Mouse (Mus musculus) megakaryocyte, embryonic 14.5 days (primary cell): ENCODE measurements around the gene Agpat2. TPM values are rescaled to one million over a fixed set of nuclear protein-coding genes. Genes with fewer than 3 reads are reported as not detected.

Source experiments
- H3K27me3 ChIP-seq: replicated peaks from 2 replicates; pipeline ENCODE3; 2012; ENCODE audit warnings: inconsistent platforms
- H3K36me3 ChIP-seq: replicated peaks from 2 replicates; pipeline ENCODE3; 2012; ENCODE audit warnings: low read length, inconsistent platforms, mixed read lengths
- H3K4me1 ChIP-seq: 2 replicates; pipeline ENCODE4 v1.6.1; 2012; ENCODE audit warnings: inconsistent platforms
- H3K4me3 ChIP-seq: replicated peaks from 2 replicates; pipeline ENCODE3; 2012; ENCODE audit warnings: moderate library complexity, mild to moderate bottlenecking, inconsistent platforms
- H3K9me3 ChIP-seq: 2 replicates; pipeline ENCODE4 v1.6.1; 2012; ENCODE audit warnings: inconsistent platforms
- FLI1 ChIP-seq: IDR thresholded peaks from 2 replicates; pipeline ENCODE4 v1.6.1; 2012; ENCODE audit warnings: low read length, inconsistent platforms, mixed read lengths
- GATA1 ChIP-seq: IDR thresholded peaks from 3 replicates; pipeline ENCODE4 v1.6.1; 2012; ENCODE audit warnings: mixed read lengths, low read length, inconsistent platforms, borderline replicate concordance
- polyA plus RNA-seq: library from polyadenylated mRNA; stranded (reverse); fragments of >175 nt; gene quantifications from 2 replicates; pipeline ENCODE4 v1.2.3, GENCODE M21; 2012; ENCODE audit warnings: low replicate concordance; ENCODE audit not compliant: insufficient read depth

The Agpat2 gene
- polyA plus RNA-seq, 1 experiment = 34.1 TPM

DNA sequence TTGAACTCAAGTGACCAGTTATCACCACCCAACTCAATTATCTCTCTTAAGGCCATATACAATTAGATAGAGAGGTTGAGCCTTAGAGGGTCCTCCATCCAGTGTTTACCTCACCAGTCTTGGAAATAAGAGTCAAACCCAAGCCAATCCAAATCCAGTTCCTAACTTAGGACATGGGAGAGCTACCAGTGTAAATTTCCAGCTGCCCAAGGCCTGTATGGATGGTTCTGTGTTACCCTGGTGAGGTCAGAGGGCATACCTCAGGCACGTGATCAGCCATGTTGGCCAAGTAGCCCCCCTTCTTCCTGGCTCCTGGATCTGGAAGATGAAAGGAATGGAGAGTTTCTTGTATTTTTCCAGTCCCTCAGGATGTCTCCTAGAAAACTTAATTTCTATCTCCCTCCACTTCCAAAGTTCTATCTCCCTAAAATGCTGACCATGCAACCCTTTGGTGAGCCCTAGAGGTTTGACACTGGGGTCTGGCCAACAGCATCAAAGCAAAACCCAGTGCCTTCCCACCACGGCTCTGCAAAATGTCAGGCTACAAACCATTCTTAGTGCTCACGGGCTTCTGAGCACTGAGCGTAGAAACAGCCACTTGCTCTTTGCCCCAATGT is 33.2 kb upstream of the Agpat2 start:
- Histone ChIP-seq H3K4me1 (peaks cover 79% of the 10 kb centered on the region), H3K4me3 (peak overlapping the region; percentile 64)
- no peak for TF ChIP-seq FLI1
- TF ChIP-seq GATA1 = no peak

DNA sequence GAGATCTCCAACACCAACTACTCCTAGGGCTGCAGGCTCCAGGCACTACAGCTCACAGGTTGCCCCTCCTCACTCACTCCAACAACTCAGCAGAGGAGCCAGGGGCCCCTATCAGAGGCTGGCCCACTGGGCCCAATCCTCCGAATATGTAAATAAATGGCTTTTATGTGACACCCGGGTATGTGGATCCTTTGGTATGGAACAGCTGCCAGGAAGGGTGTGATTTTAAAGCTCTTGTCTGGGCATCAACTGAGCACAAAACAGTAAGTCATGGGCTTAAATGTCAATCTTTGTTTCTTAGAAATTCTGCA is 32.1 kb upstream of the Agpat2 start:
- Histone ChIP-seq H3K27me3 (peaks cover 4% of the 10 kb centered on the region), H3K9me3 (no peaks in the 10 kb centered on the region), H3K36me3 (peaks cover 67% of the 10 kb centered on the region), H3K4me1 (peaks cover 68% of the 10 kb centered on the region), H3K4me3 (no peak overlapping the region)
- TF ChIP-seq GATA1 (no peak), FLI1 (no peak)

More for the DNA sequence above, 33.2 kb upstream of the Agpat2 start:
- no peaks in the 10 kb centered on the region for H3K9me3 ChIP-seq
- peaks cover 64% of the 10 kb centered on the region for H3K36me3 ChIP-seq
- H3K27me3 ChIP-seq = peaks cover under 1% of the 10 kb centered on the region

DNA sequence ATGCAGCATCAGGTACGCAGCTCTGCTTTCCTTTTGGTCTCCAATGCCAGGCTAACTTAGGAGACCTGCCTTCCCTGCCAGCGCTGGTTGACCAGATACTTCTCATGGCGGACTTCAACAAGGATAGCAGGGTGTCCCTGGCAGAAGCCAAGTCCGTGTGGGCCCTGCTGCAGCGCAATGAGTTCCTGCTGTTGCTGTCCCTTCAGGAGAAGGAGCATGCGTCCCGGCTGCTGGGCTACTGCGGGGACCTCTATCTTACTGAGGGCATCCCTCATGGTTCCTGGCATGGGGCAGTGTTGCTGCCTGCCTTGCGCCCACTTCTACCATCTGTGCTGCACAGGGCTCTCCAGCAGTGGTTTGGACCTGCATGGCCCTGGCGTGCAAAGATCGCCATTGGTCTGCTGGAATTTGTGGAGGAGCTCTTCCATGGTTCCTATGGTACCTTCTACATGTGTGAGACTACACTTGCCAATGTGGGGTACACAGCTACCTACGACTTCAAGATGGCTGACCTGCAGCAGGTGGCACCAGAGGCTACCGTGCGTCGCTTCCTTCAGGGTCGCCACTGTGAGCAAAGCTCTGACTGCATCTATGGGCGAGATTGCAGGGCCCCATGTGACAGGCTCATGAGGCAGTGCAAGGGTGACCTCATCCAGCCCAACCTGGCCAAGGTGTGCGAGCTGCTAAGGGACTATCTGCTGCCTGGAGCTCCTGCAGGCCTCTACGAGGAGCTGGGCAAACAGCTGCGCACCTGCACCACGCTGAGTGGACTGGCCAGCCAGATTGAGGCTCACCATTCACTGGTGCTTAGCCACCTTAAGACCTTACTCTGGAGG is 31.5 kb upstream of the Agpat2 start:
- TF ChIP-seq FLI1 = no peak
- TF ChIP-seq GATA1 = no peak
- Histone ChIP-seq H3K27me3 (peaks cover 8% of the 10 kb centered on the region), H3K4me3 (peak overlapping the region; percentile 12), H3K36me3 (peaks cover 67% of the 10 kb centered on the region), H3K9me3 (no peaks in the 10 kb centered on the region), H3K4me1 (peaks cover 62% of the 10 kb centered on the region)

DNA sequence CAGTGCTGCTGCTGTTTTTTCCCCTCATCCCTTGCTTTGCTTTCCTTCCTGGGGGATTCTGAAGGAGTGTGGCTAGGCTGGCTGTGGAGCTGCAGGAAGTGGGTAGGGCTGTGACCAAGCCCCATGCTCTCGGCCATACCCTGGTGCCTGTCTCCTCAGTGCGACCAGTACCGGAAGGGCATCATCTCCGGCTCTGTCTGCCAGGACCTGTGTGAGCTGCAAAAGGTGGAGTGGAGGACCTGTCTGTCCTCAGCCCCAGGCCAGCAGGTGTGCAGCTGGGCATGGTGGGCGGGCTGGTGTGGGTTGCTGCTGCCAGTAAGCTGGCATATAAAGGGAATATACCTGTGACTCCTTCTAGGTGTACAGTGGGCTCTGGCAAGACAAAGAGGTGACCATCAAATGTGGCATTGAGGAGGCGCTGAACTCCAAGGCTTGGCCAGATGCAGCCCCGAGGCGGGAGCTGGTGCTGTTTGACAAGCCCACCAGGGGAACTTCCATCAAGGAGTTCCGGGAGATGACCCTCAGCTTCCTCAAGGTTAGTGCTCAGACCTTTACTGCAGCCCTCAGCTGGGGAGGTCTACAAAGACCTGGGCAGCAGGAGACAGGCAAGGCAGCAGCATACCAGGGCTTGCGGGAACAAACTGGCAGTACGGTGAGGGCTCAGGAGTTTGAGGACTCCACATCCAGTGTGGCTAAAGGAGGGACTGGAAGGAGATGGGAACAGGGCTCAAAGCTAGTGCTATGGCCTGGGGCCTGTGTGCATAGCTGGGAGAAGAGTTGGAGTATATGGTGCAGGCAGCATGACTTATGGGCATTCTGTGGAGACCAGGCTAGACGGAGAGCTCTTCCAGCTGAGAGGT is 30.6 kb upstream of the Agpat2 start:
- Histone ChIP-seq H3K4me1 (peaks cover 57% of the 10 kb centered on the region), H3K9me3 (no peaks in the 10 kb centered on the region), H3K36me3 (peaks cover 67% of the 10 kb centered on the region), H3K4me3 (peak overlapping the region; percentile 35), H3K27me3 (peaks cover 12% of the 10 kb centered on the region)
- no peak for TF ChIP-seq FLI1
- TF ChIP-seq GATA1 = no peak

DNA sequence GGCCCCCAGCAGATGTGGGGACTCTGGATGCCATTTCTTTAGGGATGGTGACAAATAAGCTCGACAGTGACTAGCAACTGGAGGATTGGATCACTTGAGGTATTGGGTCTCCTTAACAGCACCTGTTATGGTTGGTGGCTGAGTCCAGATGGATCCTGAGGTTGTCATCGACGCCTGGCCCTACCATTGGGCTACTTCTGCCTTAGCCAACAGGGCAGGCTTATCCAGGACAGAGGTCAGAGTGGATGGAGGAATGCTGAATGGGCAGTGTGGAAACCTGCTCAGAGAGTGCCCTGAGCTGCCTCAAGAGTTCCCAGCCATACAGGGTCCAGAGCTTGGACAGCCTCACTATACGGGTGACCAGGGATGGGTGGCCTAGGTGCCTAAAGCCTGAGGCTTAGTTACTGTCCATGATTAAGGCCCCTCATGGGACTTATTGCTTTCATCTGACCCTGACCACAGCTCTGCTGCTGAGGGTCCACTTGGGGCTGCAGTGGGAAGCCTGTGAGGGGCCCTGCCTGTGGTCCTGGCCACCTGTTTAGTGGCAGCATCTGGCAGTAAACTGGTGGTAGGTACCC is 29.8 kb upstream of the Agpat2 start:
- Histone ChIP-seq H3K27me3 (peaks cover 20% of the 10 kb centered on the region), H3K4me3 (no peak overlapping the region), H3K9me3 (no peaks in the 10 kb centered on the region), H3K36me3 (peaks cover 66% of the 10 kb centered on the region), H3K4me1 (peaks cover 59% of the 10 kb centered on the region)
- TF ChIP-seq FLI1 (no peak), GATA1 (no peak)

DNA sequence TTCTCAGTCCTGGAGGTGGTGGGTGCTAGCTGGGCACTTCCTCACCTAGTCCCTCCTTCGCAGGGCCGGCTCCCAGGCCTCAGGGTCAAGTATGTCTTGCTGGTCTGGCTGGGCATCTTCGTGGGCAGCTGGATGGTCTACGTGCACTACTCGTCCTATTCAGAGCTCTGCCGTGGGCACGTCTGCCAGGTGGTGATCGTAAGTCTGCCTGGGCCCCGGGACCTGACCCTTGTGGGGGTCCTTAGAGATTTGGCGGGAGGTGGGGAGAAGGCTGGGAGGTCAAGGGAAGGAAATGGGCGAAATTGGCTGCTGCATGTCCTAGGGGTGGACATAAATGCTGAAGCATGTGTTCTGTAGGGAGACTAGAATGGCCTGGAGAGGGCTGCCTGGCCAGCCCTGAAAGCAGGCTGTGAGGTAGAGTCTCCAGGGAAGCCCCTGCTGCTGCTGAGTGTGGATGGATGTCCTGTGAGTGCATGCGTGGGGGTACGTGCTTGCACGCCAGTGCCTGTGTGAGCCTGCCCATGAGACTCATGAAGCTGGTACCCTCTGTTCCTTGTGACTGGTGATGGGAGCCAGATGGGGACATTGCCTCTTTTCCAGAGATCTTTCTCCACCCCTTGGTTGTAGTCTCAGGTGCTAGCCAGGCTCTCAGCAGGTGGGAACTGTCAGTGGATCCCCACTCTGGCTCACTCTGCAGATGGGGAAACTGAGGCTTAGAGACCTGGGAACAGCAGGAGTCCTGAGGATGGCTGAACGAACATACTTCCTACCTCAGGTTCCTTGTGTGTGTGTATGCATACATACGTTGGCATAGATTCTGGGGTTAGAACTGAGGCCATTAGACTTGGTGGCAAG is 28.6 kb upstream of the Agpat2 start:
- Histone ChIP-seq H3K36me3 (peaks cover 54% of the 10 kb centered on the region), H3K9me3 (no peaks in the 10 kb centered on the region), H3K27me3 (peaks cover 32% of the 10 kb centered on the region), H3K4me3 (no peak overlapping the region), H3K4me1 (peaks cover 59% of the 10 kb centered on the region)
- TF ChIP-seq GATA1 (no peak), FLI1 (no peak)

DNA sequence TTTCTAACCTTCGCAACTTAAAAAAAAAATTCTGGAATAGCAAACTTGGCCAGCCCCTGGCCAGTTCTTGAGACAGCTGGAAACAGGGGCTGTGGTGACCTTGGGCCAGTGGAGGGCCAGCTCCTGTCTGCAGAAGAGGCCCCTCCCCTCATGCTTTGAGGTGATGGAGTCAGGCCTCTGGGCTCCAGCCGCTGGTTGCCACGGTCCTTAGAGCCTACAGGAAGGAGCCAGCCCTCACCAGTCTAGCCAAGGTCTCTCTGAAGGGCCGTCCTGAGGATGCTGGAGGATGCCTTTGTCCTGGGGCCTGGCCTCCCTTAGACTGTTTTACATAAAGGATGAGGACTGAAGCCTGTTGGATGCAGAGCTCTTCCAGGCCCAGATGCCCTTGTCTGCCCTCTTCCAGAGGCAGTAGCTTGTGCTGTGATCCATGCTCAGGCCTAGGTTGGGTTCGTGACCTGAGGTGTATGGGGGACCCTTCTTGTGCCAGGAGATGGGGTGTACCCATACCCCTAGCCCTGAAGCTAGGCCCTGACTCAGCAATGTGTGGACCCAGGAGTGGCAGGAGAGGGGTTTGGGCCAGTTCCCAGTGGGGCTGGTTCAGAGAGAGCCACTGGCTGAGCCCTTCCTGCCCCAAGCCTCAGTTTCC is 24.7 kb upstream of the Agpat2 start:
- peak overlapping the region; percentile 93 for H3K4me3 ChIP-seq
- TF ChIP-seq FLI1 (no peak), GATA1 (no peak)
- H3K4me1 ChIP-seq = peaks cover 37% of the 10 kb centered on the region
- H3K36me3 ChIP-seq = peaks cover 16% of the 10 kb centered on the region
- peaks cover 37% of the 10 kb centered on the region for H3K27me3 ChIP-seq
- H3K9me3 ChIP-seq = no peaks in the 10 kb centered on the region

DNA sequence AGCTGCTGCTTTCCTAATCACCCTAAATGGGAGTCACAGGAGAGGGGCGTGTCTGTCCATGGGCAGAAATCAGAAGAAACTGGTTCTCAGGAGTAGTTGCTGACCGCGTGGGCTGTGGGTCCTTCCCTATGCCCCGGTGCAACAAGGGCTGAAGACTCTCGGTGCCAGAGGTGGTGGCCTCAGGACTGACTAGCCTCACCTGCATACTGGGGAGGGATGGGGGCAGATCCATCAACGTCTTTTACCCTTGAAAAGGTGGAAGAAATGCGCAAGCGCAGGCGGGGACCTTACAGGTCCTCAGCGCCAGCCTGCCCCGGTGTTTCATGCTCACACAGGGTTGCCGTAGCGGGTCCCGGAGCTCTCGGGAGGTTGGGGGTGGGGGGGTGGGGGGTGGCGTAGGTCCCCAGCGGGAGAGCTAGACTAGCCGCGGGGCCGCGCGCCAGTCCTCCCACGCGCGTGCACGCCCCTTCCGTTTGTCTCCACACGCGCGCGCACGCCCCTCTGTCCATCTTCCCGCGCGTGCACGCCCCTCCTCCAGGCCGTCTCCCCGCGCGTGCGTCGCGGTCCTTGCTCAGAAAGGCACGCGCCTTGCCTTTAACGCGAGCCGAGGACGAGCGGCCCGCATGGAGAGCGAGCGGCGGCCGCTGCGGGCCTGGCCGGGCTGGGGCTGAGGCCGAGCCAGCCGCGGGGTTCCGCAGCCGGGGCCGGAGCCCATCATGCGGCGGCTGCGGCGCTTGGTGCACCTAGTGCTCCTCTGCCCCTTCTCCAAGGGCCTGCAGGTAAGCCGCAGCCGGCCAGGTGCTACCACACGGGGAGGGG is 23.9 kb upstream of the Agpat2 start, which contains the start of gene Fam69b:
TSS of gene Fam69b (plus strand) at position 537 of the 819 bp plus-strand sequence.
- peaks cover 32% of the 10 kb centered on the region for H3K4me1 ChIP-seq
- TF ChIP-seq GATA1 (no peak), FLI1 (no peak)
- H3K27me3 ChIP-seq = peaks cover 37% of the 10 kb centered on the region
- peaks cover 8% of the 10 kb centered on the region for H3K36me3 ChIP-seq
- peak within 1 kb of the TSS; percentile 93 for H3K4me3 ChIP-seq
- H3K9me3 ChIP-seq = no peaks in the 10 kb centered on the region
